In the genomic region with DNA sequence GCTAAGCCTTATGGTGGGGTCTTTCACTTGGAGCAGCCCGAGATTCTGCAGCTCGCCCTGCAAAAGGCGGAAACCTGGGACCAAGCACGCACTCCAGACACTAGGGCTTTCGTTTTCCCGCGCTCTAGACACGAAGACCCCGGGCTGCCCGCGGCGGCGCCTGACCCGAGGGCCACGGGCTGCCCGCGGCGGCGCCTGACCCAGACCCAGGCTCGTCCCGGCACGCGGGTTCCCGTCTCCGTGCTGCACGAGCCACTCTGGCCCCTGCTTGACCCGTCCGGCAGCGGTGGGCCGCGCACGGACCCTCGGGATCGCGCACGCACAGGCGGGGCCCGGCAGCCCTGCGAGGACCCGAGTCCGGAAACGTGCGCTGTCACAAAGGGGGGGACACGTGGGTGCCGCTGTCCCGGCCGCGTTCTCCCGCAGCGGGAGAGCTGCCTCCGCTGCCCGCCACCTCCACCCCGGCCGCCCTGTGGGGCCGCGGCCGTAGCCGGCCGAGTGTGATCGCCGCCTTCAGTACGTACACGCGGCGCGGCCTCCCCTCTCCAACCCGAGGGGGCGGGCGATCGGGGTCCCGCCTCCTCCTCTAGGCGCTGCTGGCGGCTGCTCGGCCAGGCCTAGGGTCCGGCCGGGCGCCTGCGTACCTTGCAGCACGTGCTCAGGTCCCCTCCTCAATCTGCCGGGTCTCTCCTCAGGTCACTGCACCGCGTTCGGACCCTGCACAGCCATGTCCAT, we compare ENCODE assay signal across 8 mouse cellular contexts. TPM values are rescaled to one million over a fixed set of nuclear protein-coding genes. Genes with fewer than 3 reads are reported as not detected.
DNase-seq lines count a peak whose midpoint lies in the region; ATAC-seq and TF ChIP-seq lines count a peak whose summit lies in the region.

Vars (plus strand) TSS at position 271 of the 735 bp plus-strand sequence.

- H3K9me3 ChIP-seq in heart, embryonic 10.5 days: no peaks in the 10 kb centered on the region
- no peaks in the 10 kb centered on the region for H3K9me3 ChIP-seq in kidney, embryonic 14.5 days (ENCODE audit: control insufficient read depth, low read length)
- H3K9me3 ChIP-seq in limb, embryonic 14.5 days (ENCODE audit: control insufficient read depth, low read length): no peaks in the 10 kb centered on the region
- H3K9me3 ChIP-seq in midbrain, embryonic 16.5 days (replicated peaks; ENCODE audit: control insufficient read depth, low read length, poor library complexity, severe bottlenecking): no peaks in the 10 kb centered on the region

- peak within 1 kb of the TSS; percentile 83 for H3K4me3 ChIP-seq in C2C12 (ENCODE audit: insufficient read depth, poor library complexity, severe bottlenecking)
- peak within 1 kb of the TSS; percentile 75 for H3K4me3 ChIP-seq in heart, embryonic 10.5 days
- peak within 1 kb of the TSS; percentile 95 for H3K4me3 ChIP-seq in kidney, embryonic 14.5 days (ENCODE audit: low read length)
- peak within 1 kb of the TSS; percentile 91 for H3K4me3 ChIP-seq in limb, embryonic 14.5 days (replicated peaks; ENCODE audit: low read length)
- H3K4me3 ChIP-seq in midbrain, embryonic 16.5 days (ENCODE audit: low read depth, low read length): peak within 1 kb of the TSS; percentile 77
- peak within 1 kb of the TSS; percentile 86 for H3K4me3 ChIP-seq in spleen, adult 2 months (ENCODE audit: extremely low read depth, insufficient read depth, insufficient read length)

- TF ChIP-seq CTCF in C2C12 (IDR thresholded peaks at IDR 0.05; ENCODE audit: control insufficient read depth, insufficient read depth, insufficient read length): no peak
- TF ChIP-seq CTCF in spleen, adult 2 months (IDR thresholded peaks at IDR 0.05; ENCODE audit: extremely low read depth, insufficient read depth, insufficient read length, insufficient replicate concordance): no peak

- ATAC-seq in erythroblast, adult 5-6 weeks (replicated peaks; ENCODE audit: low FRiP score, poor library complexity, severe bottlenecking): peak; percentile 51
- ATAC-seq in kidney, embryonic 14.5 days (ENCODE audit: low FRiP score, low TSS enrichment): peak; percentile 93
- ATAC-seq in limb, embryonic 14.5 days (ENCODE audit: low FRiP score, low read depth): peak; percentile 89
- ATAC-seq in midbrain, embryonic 16.5 days: peak; percentile 91

- peak; percentile 86 for DNase-seq in brain, adult 2 months (ENCODE audit: low read depth, low spot score)
- DNase-seq in heart, embryonic 10.5 days (ENCODE audit: low spot score): peak; percentile 96
- peak; percentile 86 for DNase-seq in limb, embryonic 14.5 days (ENCODE audit: low spot score)
- DNase-seq in spleen, adult 2 months (ENCODE audit: low read depth in 1 of 2, low spot score in 2 of 2): peak; percentile 71 to 76

- peaks cover 86% of the 10 kb centered on the region for H3K79me2 ChIP-seq in C2C12 (ENCODE audit: control insufficient read depth, insufficient read depth)

- WGBS in heart, embryonic 10.5 days: under 1% methylated on average over 83 of the region's 83 CpGs
- 0% methylated on average over 64 of the region's 83 CpGs for WGBS in kidney, embryonic 14.5 days
- under 1% methylated on average over 52 of the region's 83 CpGs for WGBS in limb, embryonic 14.5 days
- WGBS in midbrain, embryonic 16.5 days: under 1% methylated on average over 69 of the region's 83 CpGs
- under 1% methylated on average over 82 of the region's 83 CpGs for WGBS in spleen, adult 2 months

- H3K79me3 ChIP-seq in C2C12 (ENCODE audit: low read depth): peaks cover 69% of the 10 kb centered on the region

- H3K4me1 ChIP-seq in heart, embryonic 10.5 days: peaks cover 50% of the 10 kb centered on the region
- peaks cover 28% of the 10 kb centered on the region for H3K4me1 ChIP-seq in kidney, embryonic 14.5 days (ENCODE audit: control insufficient read depth, insufficient read depth, low read length)
- H3K4me1 ChIP-seq in limb, embryonic 14.5 days (ENCODE audit: control insufficient read depth, insufficient read depth, low read length): peaks cover 18% of the 10 kb centered on the region
- peaks cover 19% of the 10 kb centered on the region for H3K4me1 ChIP-seq in midbrain, embryonic 16.5 days (ENCODE audit: control insufficient read depth, insufficient read depth, low read length)
- no peaks in the 10 kb centered on the region; the same call in 1 of the 2 replicates for H3K4me1 ChIP-seq in spleen, adult 2 months (ENCODE audit: control insufficient read depth, insufficient read depth, insufficient read length)

- H3K36me3 ChIP-seq in C2C12 (ENCODE audit: control insufficient read depth, insufficient read depth): peaks cover 43% of the 10 kb centered on the region
- H3K36me3 ChIP-seq in heart, embryonic 10.5 days: peaks cover 38% of the 10 kb centered on the region
- peaks cover 35% of the 10 kb centered on the region for H3K36me3 ChIP-seq in kidney, embryonic 14.5 days (ENCODE audit: control insufficient read depth, insufficient read depth, low read length)
- peaks cover 29% of the 10 kb centered on the region for H3K36me3 ChIP-seq in limb, embryonic 14.5 days (ENCODE audit: control insufficient read depth, insufficient read depth, low read length)
- peaks cover 13% of the 10 kb centered on the region for H3K36me3 ChIP-seq in midbrain, embryonic 16.5 days (ENCODE audit: control insufficient read depth, insufficient read depth, low read length)
- peaks cover 34% of the 10 kb centered on the region for H3K36me3 ChIP-seq in spleen, adult 2 months (ENCODE audit: control insufficient read depth, insufficient read depth, low read length)

- peak within 1 kb of the TSS; percentile 99 for H3ac ChIP-seq in C2C12 (ENCODE audit: control insufficient read depth, insufficient read length, low read depth)

- H3K27me3 ChIP-seq in C2C12 (ENCODE audit: control insufficient read depth, insufficient read depth, insufficient read length): no peaks in the 10 kb centered on the region
- H3K27me3 ChIP-seq in heart, embryonic 10.5 days (ENCODE audit: insufficient read depth, poor library complexity, severe bottlenecking): no peaks in the 10 kb centered on the region
- no peaks in the 10 kb centered on the region for H3K27me3 ChIP-seq in kidney, embryonic 14.5 days (ENCODE audit: control insufficient read depth, insufficient read depth, low read length)
- no peaks in the 10 kb centered on the region for H3K27me3 ChIP-seq in limb, embryonic 14.5 days (ENCODE audit: control insufficient read depth, insufficient read depth, low read length)
- no peaks in the 10 kb centered on the region for H3K27me3 ChIP-seq in midbrain, embryonic 16.5 days (ENCODE audit: control insufficient read depth, insufficient read depth, low read depth, low read length)
- H3K27me3 ChIP-seq in spleen, adult 2 months (ENCODE audit: control insufficient read depth, insufficient read depth, low read length): no peaks in the 10 kb centered on the region

- peak within 1 kb of the TSS; percentile 98 for H3K27ac ChIP-seq in heart, embryonic 10.5 days
- peak within 1 kb of the TSS; percentile 98 for H3K27ac ChIP-seq in kidney, embryonic 14.5 days (ENCODE audit: low read depth, low read length)
- H3K27ac ChIP-seq in limb, embryonic 14.5 days (replicated peaks; ENCODE audit: low read depth, low read length): peak within 1 kb of the TSS; percentile 99
- peak within 1 kb of the TSS; percentile 95 for H3K27ac ChIP-seq in midbrain, embryonic 16.5 days (ENCODE audit: low read length)
- peak within 1 kb of the TSS; percentile 100 for H3K27ac ChIP-seq in spleen, adult 2 months (ENCODE audit: insufficient read depth, low read length)

- H3K4me2 ChIP-seq in kidney, embryonic 14.5 days (replicated peaks; ENCODE audit: low read depth, low read length): peak within 1 kb of the TSS; percentile 97
- peak within 1 kb of the TSS; percentile 88 for H3K4me2 ChIP-seq in limb, embryonic 14.5 days (replicated peaks; ENCODE audit: low read depth, low read length, severe bottlenecking)
- H3K4me2 ChIP-seq in midbrain, embryonic 16.5 days (ENCODE audit: low read length): peak within 1 kb of the TSS; percentile 97

- peak within 1 kb of the TSS; percentile 86 for H3K9ac ChIP-seq in kidney, embryonic 14.5 days (ENCODE audit: low read depth, low read length)
- H3K9ac ChIP-seq in limb, embryonic 14.5 days (ENCODE audit: low read depth, low read length, severe bottlenecking): peak within 1 kb of the TSS; percentile 78
- H3K9ac ChIP-seq in midbrain, embryonic 16.5 days (ENCODE audit: low read depth, low read length): peak within 1 kb of the TSS; percentile 90

- TF ChIP-seq POLR2A in limb, embryonic 14.5 days (IDR thresholded peaks at IDR 0.05; ENCODE audit: borderline replicate concordance, extremely low read depth, insufficient read depth, insufficient read length): no peak
- TF ChIP-seq POLR2A in spleen, adult 2 months (IDR thresholded peaks at IDR 0.05; ENCODE audit: low read depth, low read length): peak; percentile 87

TF ChIP-seq in C2C12, 6 proteins besides CTCF, POLR2A, EP300 and RAD21:
- TF ChIP-seq USF1 (IDR thresholded peaks at IDR 0.05; ENCODE audit: low read depth) (peak; percentile 6), MYOG (IDR thresholded peaks at IDR 0.05; ENCODE audit: control insufficient read depth, extremely low read depth, insufficient read length) (no peak), CEBPB (IDR thresholded peaks at IDR 0.05; ENCODE audit: low read depth) (no peak), MAX (IDR thresholded peaks at IDR 0.05) (peak; percentile 99)
TF ChIP-seq in C2C12: peak in this region for 2.

RNA-seq across cellular contexts. Expression of gene Vars, which starts in this region (rescaled TPM):
- 214 TPM for polyA plus RNA-seq in C2C12 (2012; fragmentation: generic; extraction: Trizol)
- total RNA-seq in erythroblast, adult 5-6 weeks (2015; ENCODE audit: low replicate concordance): 24.4 and 33.4 TPM in 2 replicates
- total RNA-seq in erythroblast, adult 5-6 weeks (2017; ENCODE audit: low replicate concordance): 37.4 and 45.0 TPM in 2 replicates
- 112 and 166 TPM in 2 replicates for polyA plus RNA-seq in heart, embryonic 10.5 days (2016; fragmentation: Nextera tagmentation; extraction: Ambion mirVana)
- polyA plus RNA-seq in kidney, embryonic 14.5 days (2014; fragmentation: Nextera tagmentation; extraction: Ambion mirVana): 96.4 and 137 TPM in 2 replicates
- 163 and 216 TPM in 2 replicates for polyA plus RNA-seq in limb, embryonic 14.5 days (2012; rRNA removed)
- polyA plus RNA-seq in limb, embryonic 14.5 days (2014; fragmentation: Nextera tagmentation; extraction: Ambion mirVana): 88.3 and 100 TPM in 2 replicates
- polyA plus RNA-seq in midbrain, embryonic 16.5 days (2015; fragmentation: Nextera tagmentation; extraction: Ambion mirVana): 54.8 and 56.5 TPM in 2 replicates
- 489 and 697 TPM in 2 replicates for polyA plus RNA-seq in spleen, adult 2 months (2012; rRNA removed)

Comparison
In these comparisons a context has a peak if more than half of its experiments do, and no peak if none do; other contexts are left out.
1. Peak in every context shown above with its lines: DNase-seq, ATAC-seq, H3K4me3 ChIP-seq and H3K27ac ChIP-seq.